Mouse (Mus musculus) midbrain, postnatal 0 days (tissue): ENCODE data around the gene Fth1. TPM values are rescaled to one million over a fixed set of nuclear protein-coding genes. Genes with fewer than 3 reads are reported as not detected.

Source experiments
- ATAC-seq: fragments of 200-750 bp; cut with Nextera tagmentation; 2 replicates; pipeline ENCODE4 v1.8.0; 2017; ENCODE audit warnings: moderate number of reproducible peaks, mild to moderate bottlenecking, moderate TSS enrichment, moderate library complexity; ENCODE audit not compliant: low FRiP score
- DNase-seq: peaks from one replicate; pipeline ENCODE4 v3.0.0-alpha.2; 2015; ENCODE audit warnings: low spot score
- H3K27ac ChIP-seq: fragments of 300-500 bp; sonication (generic); 2 replicates; pipeline ENCODE4 v1.5.1; 2014; ENCODE audit warnings: low read depth, mild to moderate bottlenecking, low read length, mixed read lengths
- H3K27me3 ChIP-seq: fragments of 300-500 bp; sonication (generic); 2 replicates; pipeline ENCODE4 v1.6.1; 2014; ENCODE audit warnings: low read length, control low read depth, mixed read lengths; ENCODE audit not compliant: insufficient read depth
- H3K36me3 ChIP-seq: fragments of 300-500 bp; sonication (generic); 2 replicates; pipeline ENCODE4 v1.6.1; 2014; ENCODE audit warnings: low read length, control low read depth, mixed read lengths; ENCODE audit not compliant: insufficient read depth
- H3K4me1 ChIP-seq: fragments of 300-500 bp; sonication (generic); 2 replicates; pipeline ENCODE4 v1.6.1; 2014; ENCODE audit warnings: mild to moderate bottlenecking, control low read depth, antibody characterized with exemption, low read length, mixed read lengths; ENCODE audit not compliant: insufficient read depth
- H3K4me2 ChIP-seq: fragments of 300-500 bp; sonication (generic); 2 replicates; pipeline ENCODE4 v1.6.1; 2014; ENCODE audit warnings: low read depth, mild to moderate bottlenecking, low read length, mixed read lengths; ENCODE audit not compliant: poor library complexity, severe bottlenecking
- H3K4me3 ChIP-seq: fragments of 300-500 bp; sonication (generic); 2 replicates; pipeline ENCODE4 v1.5.1; 2014; ENCODE audit warnings: low read depth, mild to moderate bottlenecking, low read length, moderate library complexity
- H3K9ac ChIP-seq: fragments of 300-500 bp; sonication (generic); replicated peaks from 2 replicates; pipeline ENCODE4 v1.6.1; 2014; ENCODE audit warnings: mild to moderate bottlenecking, low read length, moderate library complexity, mixed read lengths; ENCODE audit not compliant: poor library complexity, severe bottlenecking
- H3K9me3 ChIP-seq: fragments of 300-500 bp; sonication (generic); 2 replicates; pipeline ENCODE4 v1.6.1; 2016; ENCODE audit warnings: low read length, control low read depth
- CTCF ChIP-seq: IDR thresholded peaks from 2 replicates; pipeline ENCODE4 v1.5.1; 2016; ENCODE audit warnings: antibody characterized with exemption, mild to moderate bottlenecking
- WGBS: fragments of 180-500 bp; shearing (Covaris S2); extraction: QIAGEN DNeasy Blood & Tissue Kit; methylation state at CpG from one replicate; pipeline ENCODE4 v1.1.7; 2014; 5-methylcytosine and 5-hydroxymethylcytosine counted together
- polyA plus RNA-seq: library from polyadenylated mRNA; unstranded; fragments of >200 nt; fragmentation: Nextera tagmentation; extraction: Ambion mirVana; gene quantifications from 2 replicates; pipeline ENCODE4 v1.2.1, GENCODE M21; 2015
- total RNA-seq: library from RNA; depleted of rRNA; stranded (reverse); fragments of >200 nt; gene quantifications from 2 replicates; pipeline ENCODE4 v1.2.3, GENCODE M21; 2014

Gene Fth1
- total and polyA plus RNA-seq, 2 experiments from 2014 or later = 436 to 2,585 TPM

- ATAC-seq (peak; percentile 98), DNase-seq (peak; percentile 97)
- Histone ChIP-seq H3K27me3 (no peaks in the 10 kb centered on the region), H3K36me3 (peaks cover 22% of the 10 kb centered on the region), H3K4me1 (peaks cover 15% of the 10 kb centered on the region; the same call in 1 of the 2 replicates), H3K27ac (peak overlapping the region; percentile 94), H3K4me2 (peak overlapping the region; percentile 78), H3K9me3 (no peaks in the 10 kb centered on the region), H3K4me3 (peak overlapping the region; percentile 83), H3K9ac (peak overlapping the region; percentile 94)
- no peak; the same call in 1 of the 2 replicates for TF ChIP-seq CTCF
- under 1% methylated on average over 53 of the region's 59 CpGs for WGBS
These were observed 1.9 kb downstream of the Fth1 start for GRCm38 (mm10) chr19:9982151-9982851.

DNA sequence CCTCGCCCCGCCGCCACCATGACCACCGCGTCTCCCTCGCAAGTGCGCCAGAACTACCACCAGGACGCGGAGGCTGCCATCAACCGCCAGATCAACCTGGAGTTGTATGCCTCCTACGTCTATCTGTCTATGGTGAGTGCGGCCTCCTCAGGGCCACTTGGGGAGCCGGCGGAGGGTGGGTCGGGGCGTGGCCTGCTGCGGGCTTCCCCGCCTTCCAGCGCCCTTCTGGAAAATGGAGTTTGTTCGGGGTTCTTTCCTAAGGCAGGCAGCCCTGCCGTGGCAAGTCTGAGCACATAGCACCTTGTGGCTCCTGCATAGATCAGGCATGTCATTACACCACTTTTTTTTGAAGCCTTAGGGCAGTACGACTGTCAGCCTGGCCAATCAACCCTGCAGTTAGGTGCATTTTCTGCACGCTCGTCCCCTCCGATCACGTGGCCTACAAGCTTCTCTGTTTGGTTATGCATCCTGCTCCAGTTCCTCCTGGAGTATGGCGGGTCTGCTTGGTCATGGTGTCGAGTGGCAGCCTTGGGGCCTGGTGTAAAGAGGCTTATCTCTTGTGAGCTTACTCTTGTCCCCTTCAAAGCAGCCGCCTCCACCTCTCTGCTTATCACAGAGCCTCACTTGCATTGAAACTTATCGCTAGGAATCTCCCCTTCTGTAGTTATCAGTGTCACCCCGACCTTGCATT lies 2.6 kb downstream of the Fth1 start:
- DNase-seq (peak; percentile 56), ATAC-seq (peak; percentile 73)
- Histone ChIP-seq H3K4me1 (peaks cover 15% of the 10 kb centered on the region; the same call in 1 of the 2 replicates), H3K9me3 (no peaks in the 10 kb centered on the region), H3K9ac (peak overlapping the region; percentile 94), H3K27ac (peak overlapping the region; percentile 94), H3K4me2 (peak overlapping the region; percentile 78), H3K4me3 (peak overlapping the region; percentile 83), H3K27me3 (no peaks in the 10 kb centered on the region), H3K36me3 (peaks cover 22% of the 10 kb centered on the region)
- under 1% methylated on average over 29 of the region's 31 CpGs for WGBS
- TF ChIP-seq CTCF = peak; percentile 17; the same call in 1 of the 2 replicates

DNA sequence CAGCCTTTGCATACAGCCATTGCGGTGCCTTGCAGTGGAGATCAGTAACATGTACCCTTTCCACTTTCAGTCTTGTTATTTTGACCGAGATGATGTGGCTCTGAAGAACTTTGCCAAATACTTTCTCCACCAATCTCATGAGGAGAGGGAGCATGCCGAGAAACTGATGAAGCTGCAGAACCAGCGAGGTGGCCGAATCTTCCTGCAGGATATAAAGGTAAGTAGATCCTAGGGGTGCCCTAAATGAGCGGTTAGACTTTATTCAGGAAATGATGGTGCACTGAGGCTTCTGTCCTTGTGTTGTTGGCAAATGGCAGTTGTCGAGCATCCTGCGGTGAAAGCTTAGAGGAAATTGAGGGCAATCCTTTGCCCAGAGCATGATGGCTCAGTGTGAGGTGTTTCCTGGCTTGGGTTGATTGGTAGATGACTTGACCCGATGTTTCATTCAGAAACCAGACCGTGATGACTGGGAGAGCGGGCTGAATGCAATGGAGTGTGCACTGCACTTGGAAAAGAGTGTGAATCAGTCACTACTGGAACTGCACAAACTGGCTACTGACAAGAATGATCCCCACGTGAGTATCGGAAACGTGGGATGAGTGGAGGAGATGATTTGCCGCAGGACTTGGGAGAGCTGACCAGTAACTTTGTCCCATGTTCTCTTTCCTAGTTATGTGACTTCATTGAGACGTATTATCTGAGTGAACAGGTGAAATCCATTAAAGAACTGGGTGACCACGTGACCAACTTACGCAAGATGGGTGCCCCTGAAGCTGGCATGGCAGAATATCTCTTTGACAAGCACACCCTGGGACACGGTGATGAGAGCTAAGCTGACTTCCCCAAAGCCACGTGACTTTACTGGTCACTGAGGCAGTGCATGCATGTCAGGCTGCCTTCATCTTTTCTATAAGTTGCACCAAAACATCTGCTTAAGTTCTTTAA lies 4.0 kb downstream of the Fth1 start:
- no peaks in the 10 kb centered on the region for H3K9me3 ChIP-seq
- ATAC-seq (no peak), DNase-seq (no peak)
- H3K27ac ChIP-seq = no peak overlapping the region
- H3K27me3 ChIP-seq = no peaks in the 10 kb centered on the region
- peaks cover 15% of the 10 kb centered on the region; the same call in 1 of the 2 replicates for H3K4me1 ChIP-seq
- no peak for TF ChIP-seq CTCF
- H3K36me3 ChIP-seq = peaks cover 22% of the 10 kb centered on the region
- peak overlapping the region; percentile 83 for H3K4me3 ChIP-seq
- 90% methylated on average over 20 of the region's 20 CpGs for WGBS
- H3K9ac ChIP-seq = no peak overlapping the region
- peak overlapping the region; percentile 78 for H3K4me2 ChIP-seq

- H3K27ac ChIP-seq = no peak overlapping the region
- peaks cover 12% of the 10 kb centered on the region; the same call in 1 of the 2 replicates for H3K4me1 ChIP-seq
- no peaks in the 10 kb centered on the region for H3K9me3 ChIP-seq
- TF ChIP-seq CTCF = no peak
- H3K36me3 ChIP-seq = peaks cover 22% of the 10 kb centered on the region
- DNase-seq (no peak), ATAC-seq (no peak)
- WGBS = 94% methylated on average over 6 of the region's 6 CpGs
- H3K9ac ChIP-seq = no peak overlapping the region
- H3K27me3 ChIP-seq = no peaks in the 10 kb centered on the region
- no peak overlapping the region for H3K4me2 ChIP-seq
- no peak overlapping the region for H3K4me3 ChIP-seq
These were observed 4.9 kb downstream of the Fth1 start for GRCm38 (mm10) chr19:9985190-9985899.

DNA sequence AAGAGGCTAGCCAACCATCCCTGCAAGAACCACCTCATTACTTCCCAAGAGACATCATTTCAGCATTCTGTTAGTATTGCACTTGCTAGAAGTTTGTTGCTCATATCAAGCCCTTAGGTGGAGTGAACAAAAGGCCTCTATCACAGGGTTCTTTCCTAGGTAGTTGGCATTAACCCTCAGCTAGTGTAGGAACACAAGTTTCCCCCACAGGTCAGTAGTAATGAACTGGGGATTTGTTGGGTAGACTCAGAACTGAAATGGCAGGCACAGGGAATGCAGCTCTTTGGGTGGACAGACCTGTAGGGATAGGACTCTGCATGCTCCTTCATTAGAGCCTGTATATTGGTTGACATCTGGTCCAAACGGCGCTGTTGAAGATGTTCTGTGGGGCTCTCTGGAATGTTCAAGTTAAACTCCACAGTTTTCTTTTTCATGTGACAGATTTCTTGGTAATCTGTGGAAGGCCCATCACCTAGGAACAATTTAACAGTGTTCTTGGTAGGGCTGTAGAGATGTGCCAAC lies 5.6 kb downstream of the Fth1 start:
- H3K4me1 ChIP-seq = peaks cover 12% of the 10 kb centered on the region; the same call in 1 of the 2 replicates
- H3K27ac ChIP-seq = no peak overlapping the region
- H3K27me3 ChIP-seq = no peaks in the 10 kb centered on the region
- WGBS = 94% methylated on average over 2 of the region's 2 CpGs
- no peak overlapping the region for H3K9ac ChIP-seq
- peaks cover 22% of the 10 kb centered on the region for H3K36me3 ChIP-seq
- no peak overlapping the region for H3K4me2 ChIP-seq
- no peaks in the 10 kb centered on the region for H3K9me3 ChIP-seq
- no peak for TF ChIP-seq CTCF
- no peak for ATAC-seq
- H3K4me3 ChIP-seq = no peak overlapping the region
- DNase-seq = no peak
